Mouse (Mus musculus) liver, embryonic 11.5 days (tissue): ENCODE results near the gene 4933425L06Rik. TPM values are rescaled to one million over a fixed set of nuclear protein-coding genes. Genes with fewer than 3 reads are reported as not detected.

ENCODE experiments used
- ATAC-seq: fragments of 200-750 bp; cut with Nextera tagmentation; replicated peaks from 2 replicates; pipeline ENCODE4 v1.8.0; 2017; ENCODE audit warnings: moderate number of reproducible peaks, mild to moderate bottlenecking, moderate TSS enrichment, moderate library complexity; ENCODE audit not compliant: low FRiP score
- DNase-seq: peaks from one replicate; pipeline ENCODE4 v3.0.0-alpha.2; 2017; ENCODE audit warnings: low spot score
- H3K27ac ChIP-seq: fragments of 300-500 bp; sonication (generic); 2 replicates; pipeline ENCODE4 v1.5.1; 2014; ENCODE audit warnings: mild to moderate bottlenecking, low read depth, low read length, control low read depth
- H3K27me3 ChIP-seq: fragments of 300-500 bp; sonication (generic); replicated peaks from 2 replicates; pipeline ENCODE4 v1.6.1; 2014; ENCODE audit warnings: low read length, mixed read lengths; ENCODE audit not compliant: control insufficient read depth, insufficient read depth
- H3K36me3 ChIP-seq: fragments of 300-500 bp; sonication (generic); 2 replicates; pipeline ENCODE4 v1.6.1; 2014; ENCODE audit warnings: mild to moderate bottlenecking, low read length, moderate library complexity, mixed read lengths; ENCODE audit not compliant: control insufficient read depth, insufficient read depth
- H3K4me1 ChIP-seq: fragments of 300-500 bp; sonication (generic); replicated peaks from 2 replicates; pipeline ENCODE4 v1.6.1; 2014; ENCODE audit warnings: low read length, mixed read lengths; ENCODE audit not compliant: control insufficient read depth, insufficient read depth
- H3K4me2 ChIP-seq: fragments of 300-500 bp; sonication (generic); 2 replicates; pipeline ENCODE4 v1.6.1; 2014; ENCODE audit warnings: mild to moderate bottlenecking, control low read depth, moderate library complexity
- H3K4me3 ChIP-seq: fragments of 300-500 bp; sonication (generic); 2 replicates; pipeline ENCODE4 v1.5.1; 2014; ENCODE audit warnings: low read depth, low read length, control low read depth
- H3K9ac ChIP-seq: fragments of 300-500 bp; sonication (generic); 2 replicates; pipeline ENCODE4 v1.6.1; 2014; ENCODE audit warnings: low read depth, low read length, control low read depth
- H3K9me3 ChIP-seq: fragments of 300-500 bp; sonication (generic); 2 replicates; pipeline ENCODE4 v1.6.1; 2016; ENCODE audit warnings: low read length, inconsistent platforms, mixed read lengths; ENCODE audit not compliant: control insufficient read depth
- WGBS: fragments of 180-500 bp; shearing (Covaris S2); extraction: QIAGEN DNeasy Blood & Tissue Kit; methylation state at CpG from one replicate; pipeline ENCODE4 v1.1.7; 2014; 5-methylcytosine and 5-hydroxymethylcytosine counted together
- polyA plus RNA-seq: library from polyadenylated mRNA; unstranded; fragments of >200 nt; fragmentation: Nextera tagmentation; extraction: Ambion mirVana; gene quantifications from 2 replicates; pipeline ENCODE4 v1.2.1, GENCODE M21; 2014

The 4933425L06Rik gene
- polyA plus RNA-seq, 1 experiment from 2014 or later, result not detected

DNA sequence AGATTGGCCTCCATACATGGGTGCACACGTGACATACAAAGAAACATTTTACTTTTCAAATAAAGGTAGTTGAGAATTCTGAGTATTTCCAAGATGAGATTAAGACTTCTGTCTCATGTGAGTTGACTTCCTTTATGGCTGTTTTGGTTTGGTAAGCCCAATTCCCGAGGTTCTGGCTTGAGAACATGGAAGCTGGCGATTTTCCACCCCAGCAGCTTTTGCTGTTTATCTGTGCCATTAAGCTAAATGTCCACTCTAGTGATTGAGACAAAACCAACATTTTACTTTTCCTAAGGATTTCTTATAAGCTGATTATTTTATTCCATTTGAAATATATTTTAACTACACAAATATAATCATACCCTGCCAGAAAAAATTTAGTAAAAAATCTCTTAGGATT is 68.1 kb downstream of the 4933425L06Rik start:
- no peaks in the 10 kb centered on the region for H3K27me3 ChIP-seq
- no peaks in the 10 kb centered on the region for H3K4me1 ChIP-seq
- no peak overlapping the region for H3K27ac ChIP-seq
- no peak overlapping the region for H3K9ac ChIP-seq
- no peak overlapping the region for H3K4me2 ChIP-seq
- ATAC-seq (no peak), DNase-seq (no peak)
- no peaks in the 10 kb centered on the region for H3K9me3 ChIP-seq
- H3K36me3 ChIP-seq, result no peaks in the 10 kb centered on the region
- 81% methylated on average over 3 of the region's 3 CpGs for WGBS
- H3K4me3 ChIP-seq, result no peak overlapping the region

DNA sequence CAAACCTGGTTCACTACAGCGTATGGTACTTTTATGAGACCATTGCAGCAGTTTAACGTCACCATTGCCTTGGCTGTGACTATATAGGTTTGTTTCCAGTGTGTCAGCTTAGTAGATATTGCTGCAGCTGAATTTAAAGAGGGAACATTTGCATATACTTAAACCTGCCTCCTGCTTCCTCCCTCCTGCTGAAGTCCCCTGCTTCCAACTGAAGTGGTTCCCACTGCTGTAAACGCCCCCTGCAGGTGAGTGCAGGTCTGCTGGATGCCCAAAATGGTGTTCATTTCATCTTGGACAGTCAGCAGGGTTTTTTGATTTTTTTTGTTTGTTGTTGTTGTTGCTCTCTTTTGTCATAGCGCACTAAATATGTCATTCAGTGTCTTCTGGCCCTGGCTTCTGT is 72.0 kb downstream of the 4933425L06Rik start:
- WGBS, result 61% methylated on average over 4 of the region's 4 CpGs
- H3K4me3 ChIP-seq, result no peak overlapping the region
- ATAC-seq, result no peak
- no peak for DNase-seq
- H3K27ac ChIP-seq, result no peak overlapping the region
- H3K9me3 ChIP-seq, result no peaks in the 10 kb centered on the region
- no peak overlapping the region for H3K4me2 ChIP-seq
- no peaks in the 10 kb centered on the region for H3K4me1 ChIP-seq
- no peak overlapping the region for H3K9ac ChIP-seq
- no peaks in the 10 kb centered on the region for H3K27me3 ChIP-seq
- H3K36me3 ChIP-seq, result no peaks in the 10 kb centered on the region

DNA sequence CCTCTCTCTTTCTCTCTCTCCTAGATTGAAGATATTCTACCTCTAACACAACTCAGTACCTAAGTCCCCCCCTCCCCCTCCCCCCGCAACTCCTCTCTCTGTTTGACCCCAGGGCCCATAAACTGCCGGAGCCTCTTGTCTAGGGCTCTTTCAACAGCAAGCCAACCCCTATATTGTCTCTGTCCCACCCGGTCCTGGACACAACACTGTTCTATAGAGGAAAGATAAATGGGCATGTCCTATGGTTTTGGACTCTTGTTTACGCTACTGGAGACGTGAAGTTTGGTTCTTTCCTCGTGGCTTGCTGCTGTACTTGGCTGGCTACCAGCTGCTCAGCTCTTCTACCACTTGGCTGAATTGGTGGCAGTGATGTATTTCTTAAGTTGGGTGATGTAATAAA is 83.5 kb downstream of the 4933425L06Rik start:
- no peak for DNase-seq
- Histone ChIP-seq H3K27me3 (no peaks in the 10 kb centered on the region), H3K9ac (no peak overlapping the region), H3K36me3 (no peaks in the 10 kb centered on the region), H3K4me1 (no peaks in the 10 kb centered on the region), H3K27ac (no peak overlapping the region), H3K4me2 (no peak overlapping the region), H3K4me3 (no peak overlapping the region), H3K9me3 (no peaks in the 10 kb centered on the region)
- no peak for ATAC-seq
- WGBS, result 81% methylated on average over 6 of the region's 6 CpGs

Other genes with a start within 250 kb of the 4933425L06Rik start
- gene Shisal2b, start 218.2 kb upstream of the 4933425L06Rik start, polyA plus RNA-seq, result 0.23 TPM in 1 of 2 replicates, not detected in the other
- 0.74 and 0.81 TPM in 2 replicates for gene Rgs7bp, start 27.2 kb upstream of the 4933425L06Rik start, polyA plus RNA-seq
- 2.2 and 2.9 TPM in 2 replicates for gene Rnf180, start 212.7 kb downstream of the 4933425L06Rik start, polyA plus RNA-seq